Mouse (Mus musculus) hindbrain, embryonic 11.5 days (tissue): ENCODE results near the gene Prg2. TPM values are rescaled to one million over a fixed set of nuclear protein-coding genes. Genes with fewer than 3 reads are reported as not detected.

Experiments
- ATAC-seq: fragments of 200-750 bp; cut with Nextera tagmentation; 2 replicates; pipeline ENCODE4 v1.8.0; 2017; ENCODE audit warnings: mild to moderate bottlenecking, moderate TSS enrichment, moderate library complexity; ENCODE audit not compliant: low FRiP score
- DNase-seq: peaks from one replicate; pipeline ENCODE4 v3.0.0-alpha.2; 2015; ENCODE audit warnings: low spot score
- H3K27ac ChIP-seq: fragments of 300-500 bp; sonication (generic); 2 replicates; pipeline ENCODE4 v1.5.1; 2014; ENCODE audit warnings: mild to moderate bottlenecking, low read depth, low read length
- H3K27me3 ChIP-seq: fragments of 300-500 bp; sonication (generic); 2 replicates; pipeline ENCODE4 v1.6.1; 2014; ENCODE audit warnings: mild to moderate bottlenecking, low read length, moderate library complexity, mixed read lengths; ENCODE audit not compliant: control insufficient read depth, insufficient read depth
- H3K36me3 ChIP-seq: fragments of 300-500 bp; sonication (generic); 2 replicates; pipeline ENCODE4 v1.6.1; 2014; ENCODE audit warnings: mild to moderate bottlenecking, low read length, moderate library complexity, mixed read lengths; ENCODE audit not compliant: control insufficient read depth, insufficient read depth
- H3K4me1 ChIP-seq: fragments of 300-500 bp; sonication (generic); replicated peaks from 2 replicates; pipeline ENCODE4 v1.6.1; 2014; ENCODE audit warnings: low read length, mixed read lengths; ENCODE audit not compliant: control insufficient read depth, insufficient read depth
- H3K4me2 ChIP-seq: fragments of 300-500 bp; sonication (generic); replicated peaks from 2 replicates; pipeline ENCODE4 v1.6.1; 2014; ENCODE audit warnings: mild to moderate bottlenecking, low read depth, low read length
- H3K4me3 ChIP-seq: fragments of 300-500 bp; sonication (generic); 2 replicates; pipeline ENCODE4 v1.5.1; 2014; ENCODE audit warnings: low read depth, low read length
- H3K9ac ChIP-seq: fragments of 300-500 bp; sonication (generic); 2 replicates; pipeline ENCODE4 v1.6.1; 2014; ENCODE audit warnings: low read depth, low read length
- H3K9me3 ChIP-seq: fragments of 300-500 bp; sonication (generic); 2 replicates; pipeline ENCODE4 v1.6.1; 2016; ENCODE audit warnings: low read length; ENCODE audit not compliant: control insufficient read depth
- WGBS: fragments of 180-500 bp; shearing (Covaris S2); extraction: QIAGEN DNeasy Blood & Tissue Kit; methylation state at CpG from one replicate; pipeline ENCODE4 v1.1.7; 2014; 5-methylcytosine and 5-hydroxymethylcytosine counted together
- polyA plus RNA-seq: library from polyadenylated mRNA; unstranded; fragments of >200 nt; fragmentation: Nextera tagmentation; extraction: Ambion mirVana; gene quantifications from 2 replicates; pipeline ENCODE4 v1.2.1, GENCODE M21; 2014

The Prg2 gene
- polyA plus RNA-seq, 1 experiment from 2014 or later = not detected

GRCm38 (mm10) chr2:85030989-85031388 lies 50.7 kb downstream of the Prg2 start:
- H3K9me3 ChIP-seq = no peaks in the 10 kb centered on the region
- H3K36me3 ChIP-seq = no peaks in the 10 kb centered on the region
- no peak overlapping the region for H3K9ac ChIP-seq
- 71% methylated on average over 6 of the region's 6 CpGs for WGBS
- no peak overlapping the region for H3K4me3 ChIP-seq
- ATAC-seq (no peak), DNase-seq (no peak)
- H3K27ac ChIP-seq = no peak overlapping the region
- no peaks in the 10 kb centered on the region for H3K27me3 ChIP-seq
- H3K4me2 ChIP-seq = no peak overlapping the region
- H3K4me1 ChIP-seq = no peaks in the 10 kb centered on the region

- Histone ChIP-seq H3K36me3 (no peaks in the 10 kb centered on the region), H3K4me2 (no peak overlapping the region), H3K9ac (no peak overlapping the region), H3K4me1 (0 out of 2 replicates have a peak, but pooled peaks cover under 1% of the 10 kb centered on the region), H3K27me3 (no peaks in the 10 kb centered on the region), H3K27ac (no peak overlapping the region), H3K9me3 (no peaks in the 10 kb centered on the region), H3K4me3 (no peak overlapping the region)
- ATAC-seq (no peak), DNase-seq (no peak)
- WGBS = 85% methylated on average over 2 of the region's 2 CpGs
Observed at GRCm38 (mm10) chr2:85033121-85033520, 52.9 kb downstream of the Prg2 start.

Other genes with a start within 250 kb of the Prg2 start
- gene Ypel4, start 246.4 kb upstream of the Prg2 start, polyA plus RNA-seq = 13.7 and 16.4 TPM in 2 replicates
- 7.1 TPM in 2 replicates for gene Gm19426, start 236.8 kb upstream of the Prg2 start, polyA plus RNA-seq
- gene Serping1, start 205.0 kb upstream of the Prg2 start, polyA plus RNA-seq = 38.0 and 46.1 TPM in 2 replicates
- gene Ube2l6, start 181.6 kb upstream of the Prg2 start, polyA plus RNA-seq = 39.7 and 42.1 TPM in 2 replicates
- not detected in 2 replicates for gene Smtnl1, start 157.8 kb upstream of the Prg2 start, polyA plus RNA-seq
- gene Timm10, start 153.5 kb upstream of the Prg2 start, polyA plus RNA-seq = 43.1 and 44.2 TPM in 2 replicates
- 14.5 and 19.6 TPM in 2 replicates for gene Slc43a1, start 141.6 kb upstream of the Prg2 start, polyA plus RNA-seq
- 1.9 and 2.8 TPM in 2 replicates for gene Rtn4rl2, start 93.8 kb upstream of the Prg2 start, polyA plus RNA-seq
- 25.5 and 27.0 TPM in 2 replicates for gene Slc43a3, start 43.9 kb upstream of the Prg2 start, polyA plus RNA-seq
- not detected in 2 replicates for gene Prg3, start 7.8 kb downstream of the Prg2 start, polyA plus RNA-seq
- 306 and 340 TPM in 2 replicates for gene Ssrp1, start 56.8 kb downstream of the Prg2 start, polyA plus RNA-seq
- gene P2rx3, start 57.0 kb downstream of the Prg2 start, polyA plus RNA-seq = 7.1 and 11.0 TPM in 2 replicates
- 10.4 and 11.8 TPM in 2 replicates for gene Tnks1bp1, start 67.6 kb downstream of the Prg2 start, polyA plus RNA-seq
- gene Aplnr, start 155.8 kb downstream of the Prg2 start, polyA plus RNA-seq = 36.6 and 37.3 TPM in 2 replicates
- 1.1 and 2.3 TPM in 2 replicates for gene Lrrc55, start 216.7 kb downstream of the Prg2 start, polyA plus RNA-seq